Mouse (Mus musculus) forebrain, embryonic 11.5 days (tissue): ENCODE results near the gene Ubxn2a. TPM values are rescaled to one million over a fixed set of nuclear protein-coding genes. Genes with fewer than 3 reads are reported as not detected.

Experiments
- ATAC-seq: fragments of 200-750 bp; cut with Nextera tagmentation; replicated peaks from 2 replicates; pipeline ENCODE4 v1.8.0; 2017; ENCODE audit warnings: moderate TSS enrichment; ENCODE audit not compliant: low FRiP score
- DNase-seq: peaks from one replicate; pipeline ENCODE4 v3.0.0-alpha.2; 2017; ENCODE audit warnings: low spot score
- H3K27ac ChIP-seq: fragments of 300-500 bp; sonication (generic); 2 replicates; pipeline ENCODE4 v1.5.1; 2014; ENCODE audit warnings: low read depth, low read length
- H3K27me3 ChIP-seq: fragments of 300-500 bp; sonication (generic); 2 replicates; pipeline ENCODE4 v1.6.1; 2014; ENCODE audit warnings: mild to moderate bottlenecking, low read length, mixed read lengths; ENCODE audit not compliant: control insufficient read depth, insufficient read depth
- H3K36me3 ChIP-seq: fragments of 300-500 bp; sonication (generic); 2 replicates; pipeline ENCODE4 v1.6.1; 2014; ENCODE audit warnings: mild to moderate bottlenecking, low read length, moderate library complexity, mixed read lengths; ENCODE audit not compliant: control insufficient read depth, insufficient read depth
- H3K4me1 ChIP-seq: fragments of 300-500 bp; sonication (generic); replicated peaks from 2 replicates; pipeline ENCODE4 v1.6.1; 2014; ENCODE audit warnings: low read length, mixed read lengths; ENCODE audit not compliant: control insufficient read depth, insufficient read depth
- H3K4me2 ChIP-seq: fragments of 300-500 bp; sonication (generic); 2 replicates; pipeline ENCODE4 v1.6.1; 2014; ENCODE audit warnings: low read depth, mild to moderate bottlenecking, low read length, moderate library complexity, mixed read lengths; ENCODE audit not compliant: severe bottlenecking
- H3K4me3 ChIP-seq: fragments of 300-500 bp; sonication (generic); 2 replicates; pipeline ENCODE4 v1.5.1; 2014; ENCODE audit warnings: low read depth, low read length
- H3K9ac ChIP-seq: fragments of 300-500 bp; sonication (generic); 2 replicates; pipeline ENCODE4 v1.6.1; 2014; ENCODE audit warnings: low read length
- H3K9me3 ChIP-seq: fragments of 300-500 bp; sonication (generic); 2 replicates; pipeline ENCODE4 v1.6.1; 2016; ENCODE audit warnings: low read length, mixed read lengths; ENCODE audit not compliant: control insufficient read depth
- WGBS: fragments of 180-500 bp; shearing (Covaris S2); extraction: QIAGEN DNeasy Blood & Tissue Kit; methylation state at CpG from one replicate; pipeline ENCODE4 v1.1.7; 2014; 5-methylcytosine and 5-hydroxymethylcytosine counted together
- polyA plus RNA-seq: library from polyadenylated mRNA; unstranded; fragments of >200 nt; fragmentation: Nextera tagmentation; extraction: Ambion mirVana; gene quantifications from 2 replicates; pipeline ENCODE4 v1.2.1, GENCODE M21; 2014

Gene Ubxn2a
- polyA plus RNA-seq, 1 experiment from 2014 or later: 34.7 TPM

DNA sequence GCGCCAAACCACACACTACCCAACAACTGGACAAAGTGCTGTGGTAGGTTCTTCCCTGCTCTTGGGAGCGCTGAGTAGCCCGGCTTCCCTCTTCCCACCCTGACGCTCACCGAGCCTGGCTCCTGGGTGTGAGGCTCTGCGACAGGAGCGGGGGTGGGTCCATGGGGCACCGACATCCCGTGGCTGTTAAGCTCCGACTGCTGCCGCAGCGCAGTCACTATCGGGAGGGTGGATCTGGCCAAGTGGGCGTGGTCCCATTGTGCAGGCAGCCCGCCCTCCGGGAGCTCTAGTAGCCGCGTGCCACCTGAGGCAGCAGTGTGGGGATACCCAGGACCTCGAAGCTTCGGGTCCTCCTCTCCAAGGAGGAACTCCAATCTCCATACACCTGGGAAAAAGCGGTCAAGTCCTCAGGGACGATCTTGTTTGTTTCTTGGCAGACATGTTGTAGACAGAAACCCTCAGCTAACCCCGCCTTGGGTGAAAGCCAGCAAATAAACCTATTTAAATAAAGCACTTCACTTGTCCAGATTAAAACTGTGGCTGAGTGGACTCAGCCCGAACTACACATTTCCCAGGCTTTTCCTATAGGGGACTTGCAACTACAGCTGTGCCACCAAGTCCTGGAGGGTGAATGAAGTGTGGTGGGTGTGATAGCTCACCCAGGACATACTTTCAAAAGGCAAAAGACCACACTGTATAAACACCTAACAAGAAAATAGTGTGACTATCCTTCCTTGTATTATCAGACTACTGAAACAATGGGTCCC is 33.2 kb downstream of the Ubxn2a start, which contains the start of gene Mfsd2b:
Mfsd2b (minus strand) TSS at position 199 of the 767 bp plus-strand sequence.
- 5% methylated on average over 24 of the region's 24 CpGs for WGBS
- Histone ChIP-seq H3K4me3 (peak within 1 kb of the TSS; percentile 29), H3K9ac (peak within 1 kb of the TSS; percentile 33), H3K9me3 (no peaks in the 10 kb centered on the region), H3K27me3 (peaks cover 2% of the 10 kb centered on the region; the same call in 1 of the 2 replicates), H3K36me3 (no peaks in the 10 kb centered on the region), H3K4me1 (peaks cover 6% of the 10 kb centered on the region; the same call in 1 of the 2 replicates), H3K27ac (no peak within 1 kb of the TSS), H3K4me2 (peak within 1 kb of the TSS; percentile 72)
- DNase-seq: peak; percentile 84
- peak; percentile 87 for ATAC-seq

DNA sequence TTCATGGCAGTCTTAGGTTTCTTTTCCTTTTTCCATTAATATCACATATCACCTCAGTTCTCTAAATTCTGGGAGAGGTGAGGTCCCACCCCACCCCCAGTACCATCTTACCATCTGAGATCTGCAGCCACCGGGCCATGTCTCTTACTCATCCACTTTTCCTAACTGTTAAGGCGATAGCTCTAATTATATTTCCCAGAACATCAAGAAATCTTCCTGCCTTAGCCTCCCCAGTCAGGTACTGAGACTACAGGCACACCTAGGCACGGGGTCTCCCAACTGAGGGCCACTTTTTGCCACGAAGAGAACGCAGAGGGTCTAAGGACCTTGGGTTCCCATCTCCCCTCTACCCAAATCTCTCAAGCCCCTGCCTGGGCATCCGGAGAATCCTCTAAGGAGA is 34.0 kb downstream of the Ubxn2a start:
- DNase-seq: no peak
- 69% methylated on average over 6 of the region's 6 CpGs for WGBS
- no peak for ATAC-seq
- H3K27ac ChIP-seq: no peak overlapping the region
- no peaks in the 10 kb centered on the region for H3K9me3 ChIP-seq
- peak overlapping the region; percentile 33; the same call in 1 of the 2 replicates for H3K9ac ChIP-seq
- H3K4me1 ChIP-seq: peaks cover 6% of the 10 kb centered on the region; the same call in 1 of the 2 replicates
- peak overlapping the region; percentile 29 for H3K4me3 ChIP-seq
- H3K36me3 ChIP-seq: no peaks in the 10 kb centered on the region
- peaks cover 2% of the 10 kb centered on the region; the same call in 1 of the 2 replicates for H3K27me3 ChIP-seq
- peak overlapping the region; percentile 72; the same call in 1 of the 2 replicates for H3K4me2 ChIP-seq

GRCm38 (mm10) chr12:4872983-4873477 is 34.5 kb downstream of the Ubxn2a start:
- 80% methylated on average over 5 of the region's 5 CpGs for WGBS
- no peak overlapping the region for H3K9ac ChIP-seq
- no peaks in the 10 kb centered on the region for H3K36me3 ChIP-seq
- peaks cover 2% of the 10 kb centered on the region; the same call in 1 of the 2 replicates for H3K27me3 ChIP-seq
- H3K9me3 ChIP-seq: no peaks in the 10 kb centered on the region
- peaks cover 6% of the 10 kb centered on the region; the same call in 1 of the 2 replicates for H3K4me1 ChIP-seq
- ATAC-seq: no peak
- no peak overlapping the region for H3K27ac ChIP-seq
- no peak overlapping the region for H3K4me3 ChIP-seq
- no peak for DNase-seq
- no peak overlapping the region for H3K4me2 ChIP-seq

DNA sequence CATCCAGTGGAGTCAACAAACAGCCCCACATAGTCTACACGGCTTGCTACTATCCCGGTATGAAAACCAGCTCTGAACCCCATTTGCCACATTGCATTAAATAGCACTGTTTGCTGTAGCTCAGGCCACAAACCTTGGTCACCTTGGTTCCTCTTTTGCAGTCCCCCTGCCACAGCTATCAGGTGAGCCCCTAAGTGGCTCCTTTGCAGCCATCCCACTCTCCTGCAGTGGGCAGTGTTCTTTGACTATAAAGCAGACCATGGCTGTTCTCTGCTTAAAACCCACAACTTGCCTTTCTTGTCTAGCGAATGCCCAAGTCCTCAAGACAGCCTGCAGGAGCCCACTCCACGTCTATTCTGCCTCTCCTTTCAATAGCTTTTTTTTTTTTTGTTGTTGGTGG is 35.2 kb downstream of the Ubxn2a start:
- WGBS: 60% methylated on average over 4 of the region's 4 CpGs
- Histone ChIP-seq H3K27ac (no peak overlapping the region), H3K4me2 (no peak overlapping the region), H3K9me3 (no peaks in the 10 kb centered on the region), H3K27me3 (peaks cover 2% of the 10 kb centered on the region; the same call in 1 of the 2 replicates), H3K36me3 (no peaks in the 10 kb centered on the region), H3K9ac (no peak overlapping the region), H3K4me3 (no peak overlapping the region), H3K4me1 (peaks cover 6% of the 10 kb centered on the region; the same call in 1 of the 2 replicates)
- ATAC-seq (no peak), DNase-seq (no peak)

- ATAC-seq: no peak
- no peak overlapping the region for H3K27ac ChIP-seq
- peaks cover 6% of the 10 kb centered on the region; the same call in 1 of the 2 replicates for H3K4me1 ChIP-seq
- no peak overlapping the region for H3K4me2 ChIP-seq
- no peak overlapping the region for H3K9ac ChIP-seq
- 92% methylated on average over 5 of the region's 5 CpGs for WGBS
- H3K27me3 ChIP-seq: peaks cover 2% of the 10 kb centered on the region; the same call in 1 of the 2 replicates
- no peak for DNase-seq
- no peak overlapping the region for H3K4me3 ChIP-seq
- no peaks in the 10 kb centered on the region for H3K36me3 ChIP-seq
- H3K9me3 ChIP-seq: no peaks in the 10 kb centered on the region
Measured at GRCm38 (mm10) chr12:4871260-4871659, 36.2 kb downstream of the Ubxn2a start.

GRCm38 (mm10) chr12:4868924-4869323 is 38.6 kb downstream of the Ubxn2a start:
- ATAC-seq (no peak), DNase-seq (no peak)
- Histone ChIP-seq H3K9me3 (no peaks in the 10 kb centered on the region), H3K27ac (no peak overlapping the region), H3K4me2 (no peak overlapping the region), H3K36me3 (no peaks in the 10 kb centered on the region), H3K4me3 (no peak overlapping the region), H3K27me3 (peaks cover 2% of the 10 kb centered on the region; the same call in 1 of the 2 replicates), H3K4me1 (no peaks in the 10 kb centered on the region), H3K9ac (no peak overlapping the region)
- WGBS: 82% methylated on average over 8 of the region's 8 CpGs

DNA sequence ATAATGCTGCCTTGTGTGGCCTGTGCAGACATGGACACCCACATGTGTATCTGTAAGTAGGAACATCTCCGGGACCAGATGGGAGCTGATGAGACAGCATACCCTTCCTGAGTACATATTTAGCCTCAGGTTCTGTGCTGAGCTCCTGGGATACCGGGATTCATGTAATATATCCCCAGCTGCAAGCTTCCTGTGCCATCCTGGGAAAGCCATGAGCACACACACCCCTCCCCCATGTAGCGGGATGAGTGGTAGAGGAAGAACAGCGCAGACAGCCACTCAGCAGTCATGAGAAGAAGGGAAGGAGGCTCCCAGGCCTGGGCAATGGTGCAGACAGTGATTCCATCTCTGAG is 43.2 kb downstream of the Ubxn2a start:
- Histone ChIP-seq H3K9ac (no peak overlapping the region), H3K27ac (no peak overlapping the region), H3K4me3 (no peak overlapping the region), H3K4me1 (no peaks in the 10 kb centered on the region), H3K4me2 (no peak overlapping the region), H3K9me3 (no peaks in the 10 kb centered on the region), H3K36me3 (no peaks in the 10 kb centered on the region), H3K27me3 (no peaks in the 10 kb centered on the region)
- ATAC-seq (no peak), DNase-seq (peak; percentile 44)
- WGBS: 89% methylated on average over 4 of the region's 4 CpGs

GRCm38 (mm10) chr12:4863654-4864337 is 43.7 kb downstream of the Ubxn2a start:
- 83% methylated on average over 4 of the region's 4 CpGs for WGBS
- Histone ChIP-seq H3K9me3 (no peaks in the 10 kb centered on the region), H3K4me3 (no peak overlapping the region), H3K27ac (no peak overlapping the region), H3K4me1 (no peaks in the 10 kb centered on the region), H3K36me3 (no peaks in the 10 kb centered on the region), H3K4me2 (no peak overlapping the region), H3K9ac (no peak overlapping the region), H3K27me3 (no peaks in the 10 kb centered on the region)
- ATAC-seq (no peak), DNase-seq (peak; percentile 50)
